Mouse (Mus musculus): ENCODE data around the gene Tstd3.

GRCm38 (mm10) chr4:21758860-21759259 lies 8.2 kb downstream of the Tstd3 start:
- no peak for TF ChIP-seq POLR2A (IDR thresholded peaks at IDR 0.05; ENCODE audit: control insufficient read depth, extremely low read depth, insufficient read depth, low read length, poor library complexity)
- no peak for TF ChIP-seq CTCF (IDR thresholded peaks at IDR 0.05; ENCODE audit: borderline replicate concordance, control insufficient read depth, extremely low read depth, insufficient read depth, low read length, poor library complexity)

All from thymus, adult 2 months (tissue).